Mouse (Mus musculus): ENCODE measurements around the gene Ssr2. TPM values are rescaled to one million over a fixed set of nuclear protein-coding genes. Genes with fewer than 3 reads are reported as not detected.
A peak's percentile ranks its signal among the peaks of the same experiment; 100 is the strongest.

Gene Ssr2
- polyA plus RNA-seq, 1 experiment from 2014 or later = 187 TPM

DNA sequence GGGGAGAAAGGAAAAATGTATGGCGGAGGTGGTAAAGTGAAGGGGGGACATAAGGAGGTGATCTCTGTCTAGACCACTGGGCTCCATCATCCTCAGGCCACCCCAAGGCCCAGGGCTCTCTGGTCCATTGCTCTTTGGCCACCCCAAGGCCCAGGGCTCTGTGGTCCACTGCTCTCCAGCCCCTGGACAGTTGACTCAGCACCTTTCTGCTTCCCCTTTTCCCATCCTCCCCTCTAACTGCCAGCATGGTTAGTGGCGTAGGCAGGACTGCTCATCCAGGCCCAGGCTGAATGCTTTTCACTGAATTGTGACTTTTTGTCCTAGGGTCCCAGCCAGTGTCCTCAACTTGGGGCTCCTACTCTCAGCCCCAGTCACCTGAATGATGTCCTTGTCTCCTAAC is 51.9 kb downstream of the Ssr2 start:
- Histone ChIP-seq H3K27me3 (no peaks in the 10 kb centered on the region), H3K36me3 (peaks cover 26% of the 10 kb centered on the region), H3K9ac (peak overlapping the region; percentile 26; the same call in 1 of the 2 replicates), H3K4me1 (replicated peaks) (peaks cover 94% of the 10 kb centered on the region), H3K4me3 (replicated peaks) (no peak overlapping the region), H3K4me2 (peak overlapping the region; percentile 14; the same call in 1 of the 2 replicates), H3K9me3 (replicated peaks) (no peaks in the 10 kb centered on the region), H3K27ac (peak overlapping the region; percentile 51; the same call in 1 of the 2 replicates)
- DNase-seq (no peak), ATAC-seq (ENCODE audit: low read depth) (no peak)
- WGBS (ENCODE audit: insufficient replicate concordance) = 57% methylated on average over 2 of the region's 2 CpGs

DNA sequence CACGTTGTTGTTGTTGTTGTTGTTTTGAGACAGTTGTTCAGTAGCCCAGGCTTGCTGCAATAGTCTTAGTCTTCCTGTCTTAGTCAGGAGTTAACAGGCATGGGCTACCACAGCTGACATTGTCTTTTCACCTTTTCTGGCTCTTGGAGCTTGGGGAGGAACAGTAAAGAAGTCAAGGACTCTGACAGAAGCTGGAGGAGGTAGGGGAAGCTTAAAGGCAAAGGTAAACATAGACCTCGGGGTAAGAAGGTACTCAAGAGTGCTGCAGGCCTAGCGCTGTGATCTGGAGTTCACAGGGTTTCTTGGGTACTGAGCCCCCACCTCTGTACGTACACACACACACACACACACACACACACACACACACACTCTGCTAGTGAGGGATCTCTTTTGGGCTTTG is 53.1 kb downstream of the Ssr2 start:
- ATAC-seq (ENCODE audit: low read depth) (no peak), DNase-seq (no peak)
- peaks cover 81% of the 10 kb centered on the region for H3K4me1 ChIP-seq (replicated peaks)
- WGBS (ENCODE audit: insufficient replicate concordance) = 66% methylated on average over 4 of the region's 4 CpGs
- H3K4me2 ChIP-seq = no peak overlapping the region
- H3K4me3 ChIP-seq (replicated peaks) = no peak overlapping the region
- no peaks in the 10 kb centered on the region for H3K27me3 ChIP-seq
- peaks cover 37% of the 10 kb centered on the region for H3K36me3 ChIP-seq
- H3K9ac ChIP-seq = peak overlapping the region; percentile 13; the same call in 1 of the 2 replicates
- 0 out of 2 replicates have a peak overlapping the region, but pooled peaks have one; percentile 13 for H3K27ac ChIP-seq
- no peaks in the 10 kb centered on the region for H3K9me3 ChIP-seq (replicated peaks)

DNA sequence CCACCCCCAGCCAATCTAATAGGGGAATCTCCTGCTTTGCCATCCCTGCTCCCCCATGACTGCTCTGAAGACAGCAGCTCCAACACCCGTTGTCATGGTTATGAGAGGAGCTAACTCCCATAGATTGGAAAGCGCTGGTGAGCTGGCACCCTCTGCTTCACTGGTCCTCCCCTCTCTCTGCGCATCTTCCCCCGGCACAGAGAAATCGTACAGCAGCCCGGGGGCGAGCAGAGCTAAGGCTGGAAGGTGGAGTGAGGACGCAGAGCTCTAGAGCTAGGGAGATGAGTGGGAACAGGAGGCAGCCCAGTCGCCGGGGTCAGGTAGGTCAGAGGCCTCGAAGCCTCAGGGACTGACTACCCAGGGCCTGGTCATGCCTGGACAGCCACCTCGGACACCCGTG is 53.6 kb downstream of the Ssr2 start:
- Histone ChIP-seq H3K9me3 (replicated peaks) (no peaks in the 10 kb centered on the region), H3K9ac (no peak overlapping the region), H3K4me2 (no peak overlapping the region), H3K4me1 (replicated peaks) (peaks cover 77% of the 10 kb centered on the region), H3K27me3 (no peaks in the 10 kb centered on the region), H3K27ac (0 out of 2 replicates have a peak overlapping the region, but pooled peaks have one; percentile 13), H3K36me3 (peaks cover 42% of the 10 kb centered on the region), H3K4me3 (replicated peaks) (no peak overlapping the region)
- no peak for DNase-seq
- 66% methylated on average over 13 of the region's 13 CpGs for WGBS (ENCODE audit: insufficient replicate concordance)
- ATAC-seq (ENCODE audit: low read depth) = no peak

DNA sequence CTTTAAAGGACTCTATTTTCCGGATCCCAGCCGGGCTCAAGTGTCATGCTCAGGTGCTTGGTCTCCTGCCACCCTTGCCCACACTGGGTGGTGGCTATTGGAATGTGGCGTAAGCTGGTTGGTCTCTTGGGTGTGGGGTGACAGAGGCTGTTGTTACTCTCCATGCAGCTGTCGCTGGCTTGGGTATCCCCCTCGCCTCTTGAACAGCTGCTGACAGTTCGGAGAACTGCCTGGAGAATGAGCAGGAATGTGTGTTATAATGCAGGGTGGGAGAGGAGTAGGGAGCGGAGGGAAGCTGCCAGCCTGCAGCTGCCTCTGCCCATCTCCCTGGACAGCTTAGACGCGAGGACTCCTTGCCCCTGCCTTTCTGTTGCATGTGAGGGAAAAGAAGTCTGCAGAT is 54.3 kb downstream of the Ssr2 start:
- DNase-seq (no peak), ATAC-seq (ENCODE audit: low read depth) (no peak)
- no peak overlapping the region for H3K4me3 ChIP-seq (replicated peaks)
- peaks cover 69% of the 10 kb centered on the region for H3K4me1 ChIP-seq (replicated peaks)
- no peak overlapping the region for H3K9ac ChIP-seq
- WGBS (ENCODE audit: insufficient replicate concordance) = 78% methylated on average over 9 of the region's 9 CpGs
- no peaks in the 10 kb centered on the region for H3K9me3 ChIP-seq (replicated peaks)
- no peak overlapping the region for H3K27ac ChIP-seq
- peaks cover 50% of the 10 kb centered on the region for H3K36me3 ChIP-seq
- no peak overlapping the region for H3K4me2 ChIP-seq
- no peaks in the 10 kb centered on the region for H3K27me3 ChIP-seq

DNA sequence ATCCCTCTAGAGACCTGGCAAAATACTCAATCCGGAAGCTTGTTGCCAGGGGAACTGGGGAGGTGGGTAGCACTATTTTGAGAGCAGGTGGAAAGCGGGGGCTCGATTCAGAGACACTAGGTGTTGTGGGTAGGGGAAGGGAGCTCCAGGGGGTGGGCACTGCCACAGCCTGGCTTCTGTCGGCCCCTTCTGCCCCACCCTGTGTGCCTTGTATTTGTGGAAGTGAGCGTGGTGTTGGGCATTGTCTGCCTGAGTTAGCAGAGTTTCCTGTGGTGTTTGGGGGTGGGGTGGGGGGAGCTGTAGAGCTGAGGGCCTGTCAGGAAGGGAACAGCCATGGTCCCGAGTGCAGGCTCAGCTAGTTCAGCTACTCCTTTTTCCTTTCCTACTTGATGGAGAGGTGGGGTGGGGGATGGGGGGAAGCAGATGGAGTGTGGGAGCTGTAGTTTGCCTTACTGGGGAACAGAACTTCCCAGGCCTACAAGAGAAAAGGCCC is 55.2 kb downstream of the Ssr2 start:
- Histone ChIP-seq H3K36me3 (peaks cover 58% of the 10 kb centered on the region), H3K4me2 (no peak overlapping the region), H3K4me1 (replicated peaks) (peaks cover 60% of the 10 kb centered on the region), H3K27ac (peak overlapping the region; percentile 45; the same call in 1 of the 2 replicates), H3K9ac (no peak overlapping the region), H3K4me3 (replicated peaks) (no peak overlapping the region), H3K27me3 (no peaks in the 10 kb centered on the region), H3K9me3 (replicated peaks) (no peaks in the 10 kb centered on the region)
- DNase-seq = no peak
- WGBS (ENCODE audit: insufficient replicate concordance) = 59% methylated on average over 6 of the region's 6 CpGs
- ATAC-seq (ENCODE audit: low read depth) = no peak

DNA sequence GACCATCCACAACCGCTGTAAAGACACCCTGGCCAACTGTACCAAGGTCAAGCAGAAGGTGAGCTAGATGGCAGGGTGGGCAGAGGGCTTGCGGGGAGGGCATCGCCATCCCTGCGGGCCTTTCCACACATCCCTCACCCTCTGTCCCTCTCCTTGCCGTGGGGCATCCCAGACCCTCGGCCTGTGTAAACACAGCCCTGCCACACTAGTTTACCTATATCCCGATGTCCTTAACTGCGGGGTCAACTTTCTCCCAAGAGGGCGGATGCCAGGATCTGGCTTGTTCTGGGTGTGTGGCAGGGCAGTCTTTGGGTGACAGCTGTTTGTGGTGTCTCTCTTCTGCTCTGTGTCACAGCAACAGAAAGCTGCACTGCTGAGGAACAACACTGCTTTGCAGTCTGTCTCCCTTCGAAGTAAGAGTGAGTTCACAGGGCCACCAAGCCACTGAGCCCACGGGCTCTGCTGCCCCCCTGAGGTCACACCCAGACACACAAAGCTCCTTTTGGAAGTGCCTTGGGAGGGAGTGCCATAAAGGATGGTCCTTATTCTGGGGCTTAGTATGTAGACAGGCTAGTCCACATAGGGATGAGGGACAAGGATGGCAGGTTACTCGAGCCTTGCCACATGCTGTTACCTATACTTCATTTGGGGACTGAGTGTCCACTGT is 56.4 kb downstream of the Ssr2 start:
- peaks cover 49% of the 10 kb centered on the region for H3K4me1 ChIP-seq (replicated peaks)
- H3K36me3 ChIP-seq = peaks cover 70% of the 10 kb centered on the region
- WGBS (ENCODE audit: insufficient replicate concordance) = 77% methylated on average over 12 of the region's 12 CpGs
- no peak overlapping the region for H3K4me2 ChIP-seq
- no peaks in the 10 kb centered on the region for H3K9me3 ChIP-seq (replicated peaks)
- ATAC-seq (ENCODE audit: low read depth) (peak; percentile 13; the same call in 1 of the 2 replicates), DNase-seq (no peak)
- H3K4me3 ChIP-seq (replicated peaks) = no peak overlapping the region
- H3K9ac ChIP-seq = no peak overlapping the region
- H3K27me3 ChIP-seq = no peaks in the 10 kb centered on the region
- no peak overlapping the region for H3K27ac ChIP-seq

DNA sequence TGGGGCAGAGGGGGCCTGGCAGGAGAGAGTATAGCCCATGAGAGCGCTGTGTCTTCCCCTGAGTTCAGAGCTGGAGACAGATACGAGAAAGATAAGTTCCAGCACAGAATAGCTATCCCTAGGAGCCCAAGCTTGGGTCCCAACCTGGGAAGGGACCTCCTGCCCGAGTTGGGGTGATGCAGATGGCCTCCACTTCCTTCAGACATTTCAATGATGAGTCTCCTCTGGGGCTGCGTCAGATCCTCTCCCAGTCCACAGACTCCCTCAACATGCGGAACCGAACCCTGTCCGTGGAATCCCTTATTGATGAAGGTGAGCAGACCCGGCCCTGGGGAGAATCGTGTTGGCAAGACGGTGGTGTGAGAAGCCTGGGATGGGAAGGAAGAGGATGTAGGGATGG is 57.4 kb downstream of the Ssr2 start:
- no peaks in the 10 kb centered on the region for H3K9me3 ChIP-seq (replicated peaks)
- no peak overlapping the region for H3K27ac ChIP-seq
- peaks cover 39% of the 10 kb centered on the region for H3K4me1 ChIP-seq (replicated peaks)
- no peak for ATAC-seq (ENCODE audit: low read depth)
- H3K36me3 ChIP-seq = peaks cover 72% of the 10 kb centered on the region
- 78% methylated on average over 10 of the region's 10 CpGs for WGBS (ENCODE audit: insufficient replicate concordance)
- no peak overlapping the region for H3K4me3 ChIP-seq (replicated peaks)
- no peak overlapping the region for H3K4me2 ChIP-seq
- DNase-seq = no peak
- no peak overlapping the region for H3K9ac ChIP-seq
- H3K27me3 ChIP-seq = no peaks in the 10 kb centered on the region

DNA sequence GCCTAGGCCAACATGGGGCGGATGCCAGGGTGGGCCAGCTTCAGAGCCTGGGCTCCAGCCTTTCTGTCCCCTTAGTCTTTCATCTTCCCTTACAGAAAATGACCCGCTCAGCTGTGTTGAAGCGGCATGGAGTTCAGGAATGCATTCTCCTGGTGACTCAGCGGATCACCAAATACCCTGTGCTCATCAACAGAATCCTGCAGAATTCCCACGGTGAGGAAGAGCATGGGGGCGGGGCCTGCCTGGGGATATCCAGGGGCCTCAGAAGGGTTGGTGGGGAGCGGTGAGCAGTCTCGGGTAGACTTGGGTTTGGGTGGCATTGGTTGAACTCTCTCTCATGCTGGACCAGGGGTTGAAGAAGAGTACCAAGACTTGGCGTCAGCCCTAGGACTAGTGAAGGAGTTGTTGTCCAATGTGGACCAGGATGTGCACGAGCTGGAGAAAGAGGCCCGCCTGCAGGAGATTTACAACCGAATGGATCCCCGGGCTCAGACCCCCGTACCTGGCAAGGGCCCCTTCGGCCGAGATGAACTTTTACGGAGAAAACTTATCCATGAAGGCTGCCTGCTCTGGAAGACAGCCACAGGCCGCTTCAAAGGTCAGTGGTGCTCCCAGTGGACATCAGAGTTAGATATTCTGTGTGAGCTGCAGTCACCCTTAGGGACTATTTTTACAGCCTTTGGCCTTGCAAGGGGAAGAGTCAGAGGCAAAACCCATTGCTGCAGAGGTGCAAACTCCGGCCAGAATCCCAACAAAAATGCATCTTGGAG is 60.0 kb downstream of the Ssr2 start:
- Histone ChIP-seq H3K9me3 (replicated peaks) (no peaks in the 10 kb centered on the region), H3K27ac (no peak overlapping the region), H3K4me2 (no peak overlapping the region), H3K9ac (no peak overlapping the region), H3K36me3 (peaks cover 78% of the 10 kb centered on the region), H3K4me1 (replicated peaks) (peaks cover 14% of the 10 kb centered on the region; the same call in 1 of the 2 replicates), H3K27me3 (no peaks in the 10 kb centered on the region), H3K4me3 (replicated peaks) (no peak overlapping the region)
- WGBS (ENCODE audit: insufficient replicate concordance) = 83% methylated on average over 19 of the region's 19 CpGs
- ATAC-seq (ENCODE audit: low read depth) (no peak), DNase-seq (no peak)

DNA sequence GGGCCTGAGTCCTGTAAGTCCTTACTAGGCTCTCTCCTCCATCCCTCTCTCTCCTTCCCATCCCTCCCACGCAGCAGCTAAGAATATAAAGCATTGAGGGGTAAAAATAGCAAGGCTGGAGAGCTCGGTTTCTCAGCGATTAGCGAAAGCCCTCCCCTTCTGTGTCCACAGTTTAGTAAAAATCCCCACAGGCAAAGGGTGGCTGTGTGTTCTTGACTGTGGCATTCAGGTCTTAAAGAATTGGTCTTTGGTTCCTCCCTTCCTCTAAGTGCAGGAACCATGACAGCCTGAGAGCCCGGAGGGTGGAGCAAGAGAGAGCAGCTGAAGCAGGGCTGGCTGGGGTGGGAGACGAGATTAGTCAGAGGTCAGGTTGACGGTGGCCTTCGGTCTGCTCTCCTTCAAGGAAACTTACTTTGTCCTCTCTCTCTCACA is 60.9 kb downstream of the Ssr2 start:
- no peak for DNase-seq
- H3K9ac ChIP-seq = no peak overlapping the region
- H3K36me3 ChIP-seq = peaks cover 83% of the 10 kb centered on the region
- no peak overlapping the region for H3K4me2 ChIP-seq
- no peaks in the 10 kb centered on the region for H3K9me3 ChIP-seq (replicated peaks)
- WGBS (ENCODE audit: insufficient replicate concordance) = 84% methylated on average over 8 of the region's 8 CpGs
- H3K27ac ChIP-seq = no peak overlapping the region
- H3K27me3 ChIP-seq = no peaks in the 10 kb centered on the region
- no peak overlapping the region for H3K4me3 ChIP-seq (replicated peaks)
- H3K4me1 ChIP-seq (replicated peaks) = 0 out of 2 replicates have a peak, but pooled peaks cover 5% of the 10 kb centered on the region
- no peak for ATAC-seq (ENCODE audit: low read depth)

DNA sequence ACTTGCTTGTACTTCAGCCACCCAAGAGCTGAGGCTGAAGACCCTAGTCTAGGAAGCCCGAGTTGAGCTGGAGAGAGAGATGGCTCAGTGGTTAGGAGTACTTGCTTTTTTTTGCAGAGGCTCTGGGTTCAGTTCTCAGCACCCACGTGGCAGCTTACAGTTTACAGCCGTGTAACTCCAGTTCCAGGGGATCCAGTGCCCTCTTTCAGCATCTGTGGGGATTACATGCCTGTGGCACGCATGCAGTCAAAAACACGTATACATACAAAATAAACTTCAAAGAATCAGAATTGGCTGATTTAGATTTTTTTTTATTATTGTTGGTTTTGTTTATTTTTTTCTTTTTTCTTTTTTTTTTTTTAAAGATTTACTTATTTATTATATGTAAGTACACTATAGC is 61.5 kb downstream of the Ssr2 start:
- WGBS (ENCODE audit: insufficient replicate concordance) = 79% methylated on average over 5 of the region's 5 CpGs
- no peak overlapping the region for H3K4me3 ChIP-seq (replicated peaks)
- DNase-seq = no peak
- 0 out of 2 replicates have a peak, but pooled peaks cover under 1% of the 10 kb centered on the region for H3K4me1 ChIP-seq (replicated peaks)
- no peak for ATAC-seq (ENCODE audit: low read depth)
- H3K36me3 ChIP-seq = peaks cover 83% of the 10 kb centered on the region
- H3K9me3 ChIP-seq (replicated peaks) = no peaks in the 10 kb centered on the region
- no peaks in the 10 kb centered on the region for H3K27me3 ChIP-seq
- H3K9ac ChIP-seq = no peak overlapping the region
- no peak overlapping the region for H3K27ac ChIP-seq
- H3K4me2 ChIP-seq = no peak overlapping the region
